Mouse (Mus musculus) gastrocnemius, postnatal 4 days (tissue): Measurements from ENCODE around the gene Sptbn4. TPM values are rescaled to one million over a fixed set of nuclear protein-coding genes. Genes with fewer than 3 reads are reported as not detected.

Source experiments
- DNase-seq, 2 experiments: peaks; one replicate each; pipeline ENCODE4 v3.0.0; 2021 to 2022; ENCODE audit warnings: low spot score in 2 of 2, mixed read lengths in 2 of 2
- total RNA-seq, 2 experiments: library from RNA; stranded (reverse); gene quantifications; 2 replicates each; pipeline ENCODE4 v1.2.3; 2021

Sptbn4 gene
- total RNA-seq, 2 experiments from 2014 or later, result 0.21 to 0.34 TPM

DNA sequence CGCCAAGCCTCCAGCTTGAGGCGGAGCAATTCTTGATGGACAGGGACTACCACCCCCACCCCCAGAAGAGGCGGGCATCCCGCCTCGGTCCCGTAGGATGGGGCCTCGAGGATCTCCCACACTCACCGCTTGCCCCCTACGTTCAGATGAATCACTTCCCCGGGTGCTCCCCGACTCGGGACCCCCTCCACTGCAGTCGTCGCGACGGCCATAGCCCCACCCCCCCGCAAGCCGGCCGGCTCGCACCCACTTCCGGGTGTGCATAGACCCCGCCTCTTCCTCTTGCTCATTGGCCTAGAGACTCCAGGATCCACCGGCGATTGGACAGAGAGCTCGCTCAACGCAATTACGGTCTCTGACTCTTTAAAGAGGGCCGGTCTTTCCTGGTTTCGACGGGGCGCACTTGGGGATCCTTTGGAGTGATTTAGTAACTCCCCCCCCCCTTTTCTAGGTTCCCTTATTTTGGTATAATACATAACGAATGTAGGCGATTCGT is 91.7 kb downstream of the Sptbn4 start, which contains the start of gene Shkbp1:
Gene Shkbp1, minus strand, starts transcription at position 275 of the 496 bp plus-strand sequence.
- peak; percentile 51 to 81 for DNase-seq

DNA sequence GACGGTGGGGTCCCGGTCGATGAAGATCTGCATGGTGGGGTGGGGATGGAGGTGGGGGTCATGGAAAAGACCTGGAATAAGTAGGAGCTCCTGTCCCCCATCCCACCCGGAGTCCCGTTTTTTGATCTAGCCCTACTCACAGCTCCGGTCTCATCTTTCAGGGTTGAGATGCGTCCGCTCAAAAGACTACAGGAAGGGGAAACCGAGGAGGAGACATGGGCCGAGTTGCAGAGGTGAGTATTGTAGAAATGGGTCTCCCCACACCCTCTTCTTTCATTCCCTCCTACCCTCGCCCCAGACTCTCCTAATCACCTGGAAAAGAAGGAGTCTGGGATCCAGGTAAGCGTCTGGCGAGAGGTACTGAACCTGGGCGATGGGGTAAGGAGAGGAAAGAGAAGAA is 92.2 kb downstream of the Sptbn4 start:
- DNase-seq, result no peak

DNA sequence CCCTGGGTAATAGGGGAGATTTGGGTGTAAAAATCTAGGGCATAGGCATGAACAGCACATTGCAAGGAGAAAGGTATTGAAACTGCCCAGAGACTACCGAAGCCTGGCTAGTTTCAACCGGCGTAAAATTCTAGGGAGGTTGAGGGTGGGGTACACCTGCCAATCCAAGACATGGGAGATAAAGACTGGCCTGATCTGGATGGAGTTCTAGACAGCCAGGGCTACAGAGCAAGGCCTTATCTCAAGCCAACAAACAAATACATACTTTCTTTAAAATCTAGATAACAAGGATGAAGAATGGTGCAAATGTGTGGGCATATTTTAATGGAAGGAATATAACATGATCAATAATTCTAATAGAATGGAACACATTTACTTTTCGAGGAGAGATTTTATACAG is 92.7 kb downstream of the Sptbn4 start:
- DNase-seq, result no peak

DNA sequence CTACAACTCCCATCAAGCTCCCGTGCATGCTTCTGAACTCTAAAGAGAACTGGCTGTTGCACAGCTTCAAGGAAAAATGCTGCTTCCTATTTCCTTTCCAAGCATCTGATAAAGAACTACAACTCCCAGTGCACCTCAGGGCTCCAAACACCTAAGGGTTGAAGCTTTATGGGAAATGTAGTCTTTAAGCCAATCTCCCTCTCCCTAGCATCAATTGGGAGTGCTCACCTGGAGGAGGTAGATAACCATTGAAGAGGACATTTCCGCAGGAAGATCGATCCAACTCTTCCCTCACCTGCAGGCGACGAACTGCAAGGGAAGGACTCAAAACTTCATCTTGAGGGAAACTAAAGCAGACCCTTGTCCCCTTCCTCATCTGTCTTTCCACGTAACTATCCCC is 93.3 kb downstream of the Sptbn4 start:
- DNase-seq, result no peak

DNA sequence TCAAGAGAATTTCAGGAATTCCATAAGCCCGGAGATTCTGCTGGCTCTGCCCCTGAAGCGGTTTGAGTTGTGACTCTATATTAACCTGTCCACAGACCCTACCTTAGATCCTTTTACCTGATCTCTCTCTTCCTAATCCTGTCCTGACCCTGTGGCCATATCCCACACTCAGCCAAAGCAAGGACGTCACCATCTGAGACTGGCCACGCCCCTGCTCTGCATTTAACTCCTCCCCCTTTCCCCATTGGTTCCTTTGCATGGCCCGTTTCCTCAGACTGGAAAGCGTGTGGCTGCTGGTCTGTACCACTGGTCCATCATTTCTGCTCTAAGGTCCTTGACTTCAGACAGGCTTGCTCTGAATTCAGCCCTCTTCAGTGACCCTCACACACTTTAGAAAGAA is 102.0 kb downstream of the Sptbn4 start:
- no peak for DNase-seq

DNA sequence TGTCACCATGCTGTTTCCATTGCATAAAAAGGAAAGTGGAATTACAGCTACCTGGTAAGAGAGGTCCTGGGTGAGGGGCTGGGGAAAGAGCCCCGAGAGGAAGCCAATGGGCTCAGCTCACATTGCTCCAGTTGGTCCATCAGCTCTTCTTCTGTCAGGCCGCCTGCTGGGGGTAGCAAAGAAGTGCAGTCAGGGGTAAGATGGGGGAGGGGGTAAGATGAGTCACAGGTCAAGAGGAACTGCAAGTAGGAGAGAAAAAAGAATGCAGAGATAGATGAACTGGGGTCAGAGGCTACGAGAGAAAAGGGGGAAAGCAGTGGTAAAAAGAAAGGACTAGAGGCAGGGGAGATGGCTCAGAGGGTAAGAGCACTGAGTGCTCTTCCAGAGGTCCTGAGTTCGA is 104.9 kb downstream of the Sptbn4 start:
- no peak for DNase-seq

DNA sequence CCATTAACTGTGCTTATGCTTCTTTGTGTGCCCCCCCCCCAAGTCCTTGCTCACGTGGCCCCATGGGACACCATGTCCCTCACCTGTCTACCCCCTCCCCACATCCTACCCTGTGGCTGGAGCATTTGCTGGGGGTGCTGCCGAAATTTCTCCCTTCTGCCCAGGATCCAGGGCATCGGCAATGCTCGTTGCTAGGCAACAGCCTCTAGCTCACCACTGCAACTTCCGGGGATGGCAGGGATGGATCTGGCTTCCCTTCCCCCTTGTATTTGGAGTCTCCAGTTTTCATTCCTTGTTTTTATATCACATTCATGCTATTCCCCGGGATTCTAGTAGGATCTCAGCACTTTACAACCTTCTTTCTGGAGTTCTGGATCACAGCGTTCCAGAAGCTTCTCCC is 108.0 kb downstream of the Sptbn4 start:
- DNase-seq, result no peak

DNA sequence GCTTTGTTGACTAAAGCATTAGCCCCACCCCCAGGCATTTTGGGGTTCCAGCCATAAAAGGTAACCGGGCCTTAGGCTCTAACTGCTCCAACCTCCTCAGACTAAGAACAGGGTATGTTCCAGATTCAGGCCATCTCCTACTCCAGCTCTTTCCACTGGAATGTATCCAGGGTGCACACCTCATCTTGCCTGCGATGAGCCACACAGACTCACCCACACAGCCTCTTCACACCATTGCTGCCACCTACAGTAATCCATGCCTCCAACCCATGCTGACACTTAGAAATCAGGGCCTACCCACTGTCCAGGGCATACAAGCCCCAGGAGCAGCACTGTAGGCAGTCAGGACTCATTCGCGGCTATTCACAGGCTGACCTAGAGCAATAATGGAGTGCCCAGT is 108.4 kb downstream of the Sptbn4 start:
- DNase-seq, result no peak

DNA sequence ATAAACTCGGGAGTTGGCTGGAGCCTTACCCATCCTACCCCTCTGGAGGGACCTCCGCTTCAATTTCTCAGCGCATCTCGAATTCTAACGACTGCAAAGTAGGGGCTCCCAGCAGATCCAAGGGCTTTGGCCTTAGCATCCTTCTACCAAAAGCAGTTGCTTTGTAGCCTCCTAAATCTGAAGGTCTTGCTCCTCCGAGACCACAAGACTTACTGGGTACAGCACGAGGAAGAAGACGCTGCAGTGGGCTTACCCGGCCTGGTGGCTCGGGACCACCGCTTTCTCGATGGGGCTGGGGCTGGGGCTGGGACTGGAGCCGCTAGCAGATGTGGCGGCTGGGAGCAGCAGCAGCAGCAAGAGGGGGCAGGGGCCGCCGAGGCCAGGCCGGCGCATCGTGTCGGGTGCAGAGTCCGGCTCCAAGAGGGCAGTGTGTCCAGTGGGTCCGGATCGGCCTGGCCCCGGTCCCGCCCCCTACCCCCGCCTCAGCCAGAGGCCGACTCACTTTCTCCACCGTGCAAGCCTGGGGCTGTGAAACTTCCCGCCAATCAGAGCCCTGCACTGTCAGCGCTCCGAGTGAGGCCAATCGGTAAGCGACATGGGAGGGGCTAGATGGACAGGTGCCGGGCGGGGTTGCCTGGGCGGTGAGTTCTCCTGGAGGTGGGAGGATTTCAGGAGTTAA is 110.2 kb downstream of the Sptbn4 start, which contains the start of gene Ltbp4:
Gene Ltbp4, minus strand, starts transcription at position 518 of the 679 bp plus-strand sequence.
- no peak for DNase-seq

DNA sequence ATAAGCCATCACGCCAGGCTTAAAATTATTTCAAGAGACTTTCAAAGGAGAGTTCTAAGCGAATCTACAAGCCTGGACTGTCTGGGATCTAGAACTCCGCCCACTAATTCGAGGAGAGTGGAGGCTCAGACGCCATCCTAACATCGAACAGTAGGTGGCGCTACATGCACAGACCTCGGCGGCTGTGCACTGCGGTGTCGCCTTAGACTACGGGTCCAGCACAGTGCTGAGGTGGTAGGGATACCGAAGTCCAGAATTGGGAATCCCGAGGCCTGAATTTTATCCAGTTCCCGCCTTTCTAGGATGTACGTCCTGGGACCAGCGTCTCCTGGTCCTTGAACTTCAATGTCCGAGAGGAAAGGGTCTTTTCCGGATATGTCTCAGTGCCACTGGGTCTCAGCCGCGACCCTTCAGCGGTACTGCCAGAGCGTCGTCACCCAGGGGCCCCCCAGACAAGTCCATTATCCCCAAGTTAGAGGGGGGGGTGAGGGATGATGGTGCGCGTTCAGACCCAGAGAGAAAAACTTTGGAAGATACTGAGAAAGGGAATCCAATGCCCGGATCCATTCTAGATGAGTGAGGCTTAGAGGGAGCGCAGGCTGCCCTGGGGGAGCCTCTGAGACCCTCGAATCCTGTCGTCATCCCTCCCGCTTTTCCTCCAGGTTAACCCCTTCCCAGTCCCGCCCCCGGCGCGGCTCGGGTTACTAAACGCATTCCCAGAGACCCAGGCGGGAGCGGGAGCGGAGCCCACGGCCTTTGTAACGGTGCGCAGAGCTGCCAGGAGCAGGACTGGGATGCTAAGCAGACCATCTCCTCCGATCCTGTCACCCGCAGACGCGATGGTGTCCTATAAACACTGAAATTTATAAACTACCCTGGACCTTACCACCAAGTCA is 111.3 kb downstream of the Sptbn4 start:
- DNase-seq, result peak; percentile 83 to 89

DNA sequence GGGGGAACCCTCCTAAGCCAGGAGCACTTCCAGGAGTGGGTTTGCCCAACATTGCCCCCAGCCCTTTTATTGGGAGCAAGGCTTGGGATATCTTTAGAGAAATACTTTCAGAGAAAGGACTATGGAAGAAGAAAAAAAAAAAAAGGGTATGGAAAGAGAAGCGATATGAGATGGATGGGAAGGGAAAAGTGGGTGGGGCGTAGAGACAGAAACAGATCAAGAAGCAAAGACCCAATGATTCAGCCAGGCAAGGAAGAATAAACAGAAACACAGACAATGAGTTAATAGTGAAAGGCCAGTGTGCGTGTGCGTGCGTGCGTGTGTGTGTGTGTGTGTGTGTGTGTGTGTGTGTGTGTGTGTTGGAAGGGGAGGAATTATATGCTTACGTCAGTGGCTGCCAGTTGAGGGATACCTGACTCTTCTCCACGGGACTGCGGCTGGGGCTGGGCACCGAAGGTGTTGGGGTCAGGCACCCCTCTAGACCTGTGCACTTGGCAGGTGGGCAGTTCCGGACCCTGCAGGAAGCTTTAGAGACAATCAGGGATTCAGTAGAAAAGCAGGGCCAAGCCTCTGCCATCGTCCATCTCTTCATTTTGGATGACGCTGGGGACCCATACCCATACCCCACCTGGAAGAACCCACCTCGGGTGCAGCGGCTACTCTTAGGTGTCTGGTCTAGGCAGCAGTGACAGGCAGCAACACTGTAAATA is 112.3 kb downstream of the Sptbn4 start:
- DNase-seq, result no peak

DNA sequence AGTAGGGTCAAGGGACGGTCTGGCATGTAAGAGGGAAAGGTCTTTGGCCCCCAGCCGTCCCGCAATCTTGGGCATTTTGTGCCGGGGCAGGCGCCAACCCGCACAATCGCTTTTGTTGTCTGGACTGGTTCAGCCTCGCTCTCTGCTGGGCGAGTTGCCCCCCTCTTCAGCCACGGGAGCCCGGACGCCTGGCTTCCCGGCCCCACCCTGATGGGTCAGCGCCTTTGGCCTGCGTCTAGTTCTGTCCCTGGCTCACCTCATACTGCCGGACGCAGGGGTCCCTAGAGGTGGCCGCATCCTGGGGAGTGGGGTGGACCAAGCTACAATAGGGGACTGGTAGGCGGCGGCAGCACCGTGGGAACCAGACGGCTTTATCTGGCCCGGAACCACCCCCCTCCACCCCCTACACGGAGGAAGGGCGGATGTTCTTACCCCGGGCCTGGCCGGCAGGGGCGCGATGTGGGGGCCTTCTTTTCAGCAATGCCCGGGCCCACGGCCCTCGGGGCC is 113.0 kb downstream of the Sptbn4 start:
- DNase-seq, result no peak

DNA sequence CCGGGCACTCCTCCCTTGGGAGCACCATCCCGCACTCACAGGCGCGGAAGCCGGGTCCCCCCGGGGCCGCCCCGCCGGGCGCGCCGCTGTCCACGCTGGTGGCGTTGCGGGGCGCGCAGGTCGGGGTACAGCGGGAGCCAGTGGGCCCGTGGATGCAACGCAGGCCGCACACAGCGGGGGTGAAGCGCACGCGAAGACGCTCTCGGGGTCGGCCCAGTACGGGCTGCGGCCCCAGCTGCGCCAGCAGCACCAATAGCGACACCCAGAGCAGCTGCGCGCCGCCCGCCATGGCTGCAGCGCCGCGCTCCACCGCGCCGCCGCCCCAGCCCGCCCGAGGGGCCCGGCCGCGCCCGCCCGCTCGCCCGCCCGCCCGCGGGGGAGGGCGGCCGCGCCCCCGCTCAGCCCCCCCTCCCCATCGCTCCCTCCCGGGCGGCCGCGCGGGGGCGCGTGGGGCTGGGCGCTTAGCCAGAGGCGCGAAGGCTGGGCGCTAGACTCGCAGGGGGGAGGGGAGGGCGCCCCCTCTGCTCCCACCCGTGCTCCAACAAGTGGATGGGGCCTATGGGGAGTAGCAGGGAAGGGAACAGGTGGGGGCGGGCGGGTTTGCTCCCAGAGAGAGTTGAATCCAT is 114.1 kb downstream of the Sptbn4 start:
- DNase-seq, result peak in 1 of 2 experiments; percentile 56

DNA sequence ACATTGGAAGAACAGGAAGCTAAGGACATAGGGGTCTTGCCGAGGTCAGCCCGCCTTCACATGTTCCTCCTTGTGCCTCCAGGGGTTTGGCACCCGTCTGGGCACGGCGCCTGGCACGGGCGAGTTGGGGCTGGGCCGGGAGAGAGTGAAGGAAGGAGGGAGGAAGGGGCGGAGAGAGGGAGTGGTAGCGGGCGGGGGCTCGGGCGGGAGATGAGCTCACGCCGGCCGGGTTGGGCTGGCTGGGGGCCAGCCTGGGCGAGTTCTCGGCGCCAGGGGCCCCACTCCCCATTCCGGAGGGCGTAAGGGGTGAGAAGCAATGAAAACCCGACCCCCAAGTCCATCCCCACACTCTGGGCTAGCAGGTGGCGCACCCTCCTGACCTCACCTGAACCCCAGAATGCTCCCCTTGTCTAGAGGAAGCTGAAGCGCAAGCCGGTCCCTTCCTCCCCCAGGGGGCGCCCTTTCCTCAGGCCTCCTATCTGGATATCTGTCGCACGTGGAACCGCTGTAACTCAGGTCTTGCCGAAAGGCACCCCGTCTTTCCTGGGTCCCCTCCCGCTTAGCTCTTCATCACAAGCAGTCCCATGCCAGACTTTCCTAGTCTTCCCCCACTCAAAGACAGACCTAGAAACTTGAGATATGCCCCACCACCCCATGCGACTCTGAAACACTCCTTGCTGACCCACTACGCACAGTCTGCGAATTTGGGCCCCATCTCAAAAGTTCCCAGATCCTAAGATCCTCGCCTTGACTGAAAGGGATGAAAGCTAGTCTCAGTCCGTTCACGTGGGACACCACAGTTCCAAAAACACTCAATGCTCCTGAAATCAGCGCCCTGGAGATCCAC is 114.9 kb downstream of the Sptbn4 start:
- DNase-seq, result peak; percentile 87 to 92

DNA sequence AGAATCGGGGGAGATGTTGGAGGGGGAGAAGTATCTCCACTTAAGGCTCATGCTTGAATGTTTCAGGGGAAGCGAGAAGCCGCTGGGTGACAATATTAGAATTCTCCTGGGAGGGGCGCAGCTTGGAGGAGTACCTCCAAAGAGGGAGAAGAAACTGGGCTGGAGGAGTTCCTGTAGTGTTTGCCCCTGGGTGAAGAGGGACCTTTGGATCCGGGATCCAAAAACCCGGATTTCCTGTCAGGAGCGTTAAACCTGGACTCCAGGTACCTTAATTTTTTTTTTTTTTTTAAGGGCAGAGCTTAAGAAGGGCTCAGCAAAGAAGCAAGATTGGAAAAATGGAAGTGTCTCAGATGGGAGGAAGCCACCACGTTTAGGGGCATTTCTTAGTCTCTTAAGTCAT is 115.6 kb downstream of the Sptbn4 start:
- DNase-seq, result no peak

DNA sequence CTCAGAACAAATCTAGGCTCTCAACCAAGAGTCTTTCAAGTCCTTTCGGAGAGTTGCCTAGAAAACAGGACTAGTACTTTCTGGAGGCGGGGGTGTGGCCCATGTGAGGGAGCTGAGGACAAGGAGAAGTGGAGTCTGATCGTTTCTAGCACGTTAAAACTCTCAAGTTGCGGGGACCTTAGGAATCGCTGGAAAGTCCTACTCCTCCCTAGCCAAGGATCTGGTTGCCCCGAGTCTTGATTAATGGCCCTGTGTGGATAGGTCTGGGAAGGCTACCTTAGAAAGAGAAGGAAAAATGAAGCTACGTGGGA is 116.0 kb downstream of the Sptbn4 start:
- peak in 1 of 2 experiments; percentile 55 for DNase-seq

DNA sequence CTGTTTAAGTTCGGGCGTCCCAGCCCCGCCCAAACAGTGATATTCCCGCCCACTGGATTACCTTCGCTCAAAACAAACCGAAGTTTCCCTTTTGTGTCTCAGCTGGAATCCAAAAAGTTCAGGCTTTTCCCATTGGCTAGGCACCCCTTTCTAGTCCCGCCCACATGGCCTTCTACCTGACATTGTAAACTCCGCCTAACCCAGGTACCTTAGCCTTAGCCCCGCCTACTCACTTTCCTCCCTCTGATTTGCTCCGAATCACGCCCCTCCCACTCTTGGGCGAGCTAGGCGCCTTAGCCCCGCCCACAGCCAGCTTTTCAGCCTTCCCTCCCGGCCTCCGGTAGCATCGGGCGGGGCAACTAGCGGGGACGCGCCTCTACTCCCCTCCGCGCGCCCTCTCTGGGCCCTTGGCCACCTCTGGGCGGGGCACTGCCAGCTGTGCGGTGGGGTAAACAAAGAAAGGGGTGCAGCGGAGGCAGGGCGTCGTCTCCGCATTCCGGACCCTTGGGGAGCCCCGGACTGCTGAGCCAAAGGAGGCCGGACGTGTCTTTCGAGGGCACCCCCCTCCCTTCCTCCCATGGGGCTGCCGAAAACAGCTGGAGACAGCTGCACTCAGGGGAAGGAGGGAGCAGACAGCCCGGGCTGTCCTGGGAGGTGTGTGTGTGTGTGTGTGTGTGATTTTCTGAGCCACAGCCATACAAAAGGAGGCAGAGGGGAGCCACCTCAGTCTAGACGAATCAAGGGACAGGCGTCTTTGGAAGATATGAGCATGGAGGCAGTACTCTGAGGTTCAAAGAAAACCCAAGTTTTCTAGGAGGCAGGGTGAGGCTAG is 116.6 kb downstream of the Sptbn4 start:
- DNase-seq, result peak; percentile 82 to 91

DNA sequence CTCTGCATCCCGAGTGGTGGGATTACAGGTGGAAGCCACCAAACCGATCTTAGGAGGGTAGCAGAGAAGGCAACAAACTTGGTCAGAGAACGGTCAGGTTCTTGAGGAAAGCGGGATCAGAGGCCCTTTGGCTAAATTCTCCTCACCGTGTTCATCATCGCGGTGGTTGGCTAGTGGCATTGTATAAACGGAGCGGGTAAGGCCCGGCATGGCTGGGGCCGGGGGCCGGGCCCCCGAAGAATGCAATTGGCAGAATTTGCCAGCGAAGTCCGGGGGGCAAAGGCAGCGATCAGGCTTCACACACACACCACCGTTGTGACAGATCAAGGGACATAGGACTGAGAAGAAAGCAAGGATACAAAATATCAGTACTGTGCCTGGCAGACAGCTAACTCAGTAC is 117.5 kb downstream of the Sptbn4 start:
- DNase-seq, result no peak

DNA sequence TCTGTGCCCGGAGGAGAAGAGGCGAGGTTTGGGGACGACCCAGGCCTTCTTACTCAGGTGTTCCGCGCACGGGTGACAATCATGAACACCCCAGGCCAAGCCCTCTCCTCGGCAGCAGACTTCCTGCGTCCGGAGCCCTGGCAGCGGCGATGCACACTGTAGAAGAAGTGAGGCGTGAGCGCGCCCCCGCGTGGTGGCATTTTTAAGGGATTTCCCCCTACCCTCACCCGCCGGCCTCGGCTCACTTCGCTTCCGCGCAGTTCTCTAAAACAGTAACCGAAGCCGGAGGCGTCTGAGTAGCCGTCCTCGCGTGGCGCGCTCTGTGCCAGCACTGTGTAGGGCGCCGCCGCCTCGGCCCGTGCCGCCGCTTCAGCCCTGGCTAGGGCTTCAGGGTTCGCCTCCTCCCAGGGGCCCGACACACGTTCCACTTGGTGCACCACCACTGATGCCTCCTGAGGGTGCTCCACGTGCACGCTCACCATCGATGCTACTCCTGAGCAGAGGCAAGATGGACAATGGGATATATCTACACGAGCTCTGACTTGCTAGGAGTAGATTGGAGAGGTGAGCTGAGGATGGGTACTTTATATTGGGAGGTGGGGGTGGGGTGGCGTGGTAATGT is 118.0 kb downstream of the Sptbn4 start:
- DNase-seq, result peak; percentile 85 to 91
